Mouse (Mus musculus) hindbrain, embryonic 15.5 days (tissue): Measurements from ENCODE around the gene Olfr123. TPM values are rescaled to one million over a fixed set of nuclear protein-coding genes. Genes with fewer than 3 reads are reported as not detected.

ENCODE experiments used
- ATAC-seq: fragments of 200-750 bp; cut with Nextera tagmentation; 2 replicates; pipeline ENCODE4 v1.8.0; 2017; ENCODE audit warnings: low read depth, moderate number of reproducible peaks, moderate TSS enrichment; ENCODE audit not compliant: low FRiP score
- H3K27ac ChIP-seq: fragments of 300-500 bp; sonication (generic); replicated peaks from 2 replicates; pipeline ENCODE4 v1.5.1; 2015; ENCODE audit warnings: mild to moderate bottlenecking, inconsistent platforms
- H3K27me3 ChIP-seq: fragments of 300-500 bp; sonication (generic); 2 replicates; pipeline ENCODE4 v1.6.1; 2015; ENCODE audit warnings: control low read depth, inconsistent platforms
- H3K36me3 ChIP-seq: fragments of 300-500 bp; sonication (generic); 2 replicates; pipeline ENCODE4 v1.6.1; 2015; ENCODE audit warnings: control low read depth, inconsistent platforms
- H3K4me1 ChIP-seq: fragments of 300-500 bp; sonication (generic); replicated peaks from 2 replicates; pipeline ENCODE4 v1.6.1; 2015; ENCODE audit warnings: control low read depth, inconsistent platforms
- H3K4me2 ChIP-seq: fragments of 300-500 bp; sonication (generic); 2 replicates; pipeline ENCODE4 v1.6.1; 2015; ENCODE audit warnings: moderate library complexity, mild to moderate bottlenecking, inconsistent platforms
- H3K4me3 ChIP-seq: fragments of 300-500 bp; sonication (generic); 2 replicates; pipeline ENCODE4 v1.5.1; 2015; ENCODE audit warnings: mild to moderate bottlenecking, inconsistent platforms
- H3K9ac ChIP-seq: fragments of 300-500 bp; sonication (generic); 2 replicates; pipeline ENCODE4 v1.6.1; 2015; ENCODE audit warnings: inconsistent platforms
- H3K9me3 ChIP-seq: fragments of 300-500 bp; sonication (generic); 2 replicates; pipeline ENCODE4 v1.6.1; 2016; ENCODE audit warnings: control low read depth, inconsistent platforms
- WGBS: fragments of 180-500 bp; shearing (Covaris S2); methylation state at CpG from one replicate; pipeline ENCODE4 v1.1.7; 2015; 5-methylcytosine and 5-hydroxymethylcytosine counted together
- polyA plus RNA-seq: library from polyadenylated mRNA; unstranded; fragments of >200 nt; fragmentation: Nextera tagmentation; extraction: Ambion mirVana; gene quantifications from 2 replicates; pipeline ENCODE4 v1.2.1, GENCODE M21; 2015

Gene Olfr123
- not detected in 2 replicates for polyA plus RNA-seq

DNA sequence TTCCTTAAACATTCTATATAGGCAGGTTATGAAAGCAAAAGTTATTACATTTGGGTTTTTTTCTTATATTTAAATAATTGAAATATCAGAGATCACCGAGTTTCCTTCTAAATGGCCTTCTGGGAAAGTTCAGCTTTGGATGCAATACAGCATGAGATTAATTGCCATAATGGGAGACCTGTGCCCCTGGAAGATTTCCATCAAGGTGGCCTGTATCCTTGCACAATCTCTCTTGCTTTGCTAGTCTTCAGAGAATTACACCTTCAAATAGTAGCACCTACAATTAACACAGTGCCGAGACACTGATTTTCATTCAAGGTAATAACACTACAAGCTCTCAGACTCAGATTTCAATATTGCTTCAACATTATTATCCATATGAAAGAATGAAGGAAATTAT lies at the start of gene Olfr123:
Gene Olfr123 (plus strand): TSS at position 301 of the 400 bp plus-strand sequence.
- H3K4me1 ChIP-seq: no peaks in the 10 kb centered on the region
- H3K4me3 ChIP-seq: no peak within 1 kb of the TSS
- H3K27ac ChIP-seq: no peak within 1 kb of the TSS
- WGBS: 92% methylated on average over 2 of the region's 2 CpGs
- H3K9ac ChIP-seq: no peak within 1 kb of the TSS
- ATAC-seq: no peak
- H3K36me3 ChIP-seq: no peaks in the 10 kb centered on the region
- no peaks in the 10 kb centered on the region for H3K27me3 ChIP-seq
- no peak within 1 kb of the TSS for H3K4me2 ChIP-seq
- no peaks in the 10 kb centered on the region for H3K9me3 ChIP-seq

DNA sequence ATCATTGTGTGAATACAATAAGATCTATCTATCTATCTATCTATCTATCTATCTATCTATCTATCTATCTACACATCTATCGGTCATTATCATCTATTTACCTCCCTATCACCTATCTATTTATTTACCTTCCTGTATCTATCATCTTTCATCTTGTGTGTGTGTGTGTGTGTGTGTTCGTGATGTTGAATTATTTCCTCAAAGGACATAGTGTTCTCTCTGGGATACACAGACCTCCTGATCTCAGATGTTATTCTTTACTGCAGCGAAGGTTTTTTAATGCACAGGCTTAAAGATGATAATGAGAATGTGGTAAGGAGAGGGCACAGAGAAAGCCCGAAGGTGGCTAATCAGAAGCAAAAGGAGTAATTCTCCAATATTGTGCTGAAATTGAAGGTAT lies 25.0 kb upstream of the Olfr123 start, which contains the start of gene Olfr122:
Gene Olfr122 (plus strand): TSS at position 301 of the 400 bp plus-strand sequence.
- no peaks in the 10 kb centered on the region for H3K9me3 ChIP-seq
- H3K27me3 ChIP-seq: no peaks in the 10 kb centered on the region
- H3K9ac ChIP-seq: no peak within 1 kb of the TSS
- no peak within 1 kb of the TSS for H3K4me2 ChIP-seq
- no peak for ATAC-seq
- H3K36me3 ChIP-seq: no peaks in the 10 kb centered on the region
- WGBS: 79% methylated on average over 4 of the region's 4 CpGs
- no peak within 1 kb of the TSS for H3K4me3 ChIP-seq
- H3K4me1 ChIP-seq: no peaks in the 10 kb centered on the region
- H3K27ac ChIP-seq: no peak within 1 kb of the TSS

DNA sequence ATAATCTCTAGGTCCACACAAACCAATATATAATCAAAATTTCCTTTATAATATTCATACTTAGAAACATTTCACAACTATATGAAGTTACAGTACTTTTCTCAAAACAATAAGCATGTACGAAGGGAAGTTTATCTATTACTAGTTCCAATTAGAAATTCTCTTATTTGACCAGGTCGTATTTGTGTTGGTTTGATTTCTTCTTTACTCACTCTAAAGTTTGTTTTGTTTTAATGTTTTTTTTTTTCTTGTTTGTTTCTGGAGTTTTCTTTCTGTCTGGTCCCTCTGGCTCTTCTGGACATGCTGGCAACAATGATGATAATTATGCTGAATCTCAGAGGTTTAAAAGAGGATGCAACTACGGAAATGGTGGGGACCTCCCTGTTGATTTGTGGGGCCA lies 6.3 kb downstream of the Olfr123 start, which contains the start of gene Olfr124:
Gene Olfr124 (plus strand): TSS at position 301 of the 400 bp plus-strand sequence.
- Histone ChIP-seq H3K9ac (no peak within 1 kb of the TSS), H3K36me3 (no peaks in the 10 kb centered on the region), H3K9me3 (no peaks in the 10 kb centered on the region), H3K4me2 (no peak within 1 kb of the TSS), H3K4me3 (no peak within 1 kb of the TSS), H3K27me3 (no peaks in the 10 kb centered on the region), H3K4me1 (no peaks in the 10 kb centered on the region), H3K27ac (no peak within 1 kb of the TSS)
- 88% methylated on average over 3 of the region's 3 CpGs for WGBS
- no peak for ATAC-seq

GRCm38 (mm10) chr17:37832649-37833048 lies 39.3 kb downstream of the Olfr123 start, which contains the start of gene Olfr125:
Gene Olfr125, plus strand, starts transcription at chr17:37832949.
- Histone ChIP-seq H3K27me3 (no peaks in the 10 kb centered on the region), H3K4me1 (no peaks in the 10 kb centered on the region), H3K36me3 (no peaks in the 10 kb centered on the region), H3K27ac (no peak within 1 kb of the TSS), H3K4me3 (no peak within 1 kb of the TSS), H3K9ac (no peak within 1 kb of the TSS), H3K4me2 (no peak within 1 kb of the TSS), H3K9me3 (no peaks in the 10 kb centered on the region)
- no peak for ATAC-seq

DNA sequence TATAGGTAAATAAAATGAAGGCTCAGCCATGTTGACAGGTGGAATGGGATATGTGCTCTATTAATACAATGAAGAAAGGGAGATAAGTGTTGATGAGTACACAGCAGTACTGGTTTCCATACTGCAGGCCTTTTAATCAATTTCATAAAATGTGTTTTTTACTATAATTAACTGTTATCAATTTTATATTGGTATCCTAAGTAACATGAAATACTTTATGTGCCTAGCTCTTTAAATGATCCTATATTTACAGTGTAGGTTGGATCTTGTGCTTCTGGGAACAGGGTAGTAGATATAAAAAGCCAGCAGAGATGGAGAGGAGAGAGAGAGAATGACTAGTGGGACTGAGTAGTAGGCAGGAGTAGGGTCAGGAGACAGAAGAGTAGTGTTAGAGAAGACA lies 53.9 kb downstream of the Olfr123 start, which contains the start of gene Olfr126:
Gene Olfr126 (plus strand): TSS at position 301 of the 400 bp plus-strand sequence.
- H3K9ac ChIP-seq: no peak within 1 kb of the TSS
- H3K27me3 ChIP-seq: no peaks in the 10 kb centered on the region
- no peak for ATAC-seq
- H3K27ac ChIP-seq: no peak within 1 kb of the TSS
- no peaks in the 10 kb centered on the region for H3K4me1 ChIP-seq
- H3K9me3 ChIP-seq: no peaks in the 10 kb centered on the region
- no peak within 1 kb of the TSS for H3K4me2 ChIP-seq
- H3K36me3 ChIP-seq: no peaks in the 10 kb centered on the region
- H3K4me3 ChIP-seq: no peak within 1 kb of the TSS

Other genes with a start within 250 kb of the Olfr123 start
- gene Olfr112, start 224.1 kb upstream of the Olfr123 start, polyA plus RNA-seq: not detected in 2 replicates
- not detected in 2 replicates for gene Olfr113, start 215.9 kb upstream of the Olfr123 start, polyA plus RNA-seq
- not detected in 2 replicates for gene Olfr114, start 200.8 kb upstream of the Olfr123 start, polyA plus RNA-seq
- gene Olfr115, start 166.4 kb upstream of the Olfr123 start, polyA plus RNA-seq: not detected in 2 replicates
- not detected in 2 replicates for gene Olfr116, start 166.3 kb upstream of the Olfr123 start, polyA plus RNA-seq
- gene Olfr117, start 129.7 kb upstream of the Olfr123 start, polyA plus RNA-seq: not detected in 2 replicates
- not detected in 2 replicates for gene Olfr118, start 126.5 kb upstream of the Olfr123 start, polyA plus RNA-seq
- not detected in 2 replicates for gene Olfr119, start 97.0 kb upstream of the Olfr123 start, polyA plus RNA-seq
- gene Olfr120, start 71.7 kb upstream of the Olfr123 start, polyA plus RNA-seq: not detected in 2 replicates
- gene Olfr121, start 44.7 kb upstream of the Olfr123 start, polyA plus RNA-seq: not detected in 2 replicates
- not detected in 2 replicates for gene Olfr122, start 24.9 kb upstream of the Olfr123 start, polyA plus RNA-seq
- not detected in 2 replicates for gene Olfr124, start 6.4 kb downstream of the Olfr123 start, polyA plus RNA-seq
- not detected in 2 replicates for gene Olfr125, start 39.4 kb downstream of the Olfr123 start, polyA plus RNA-seq
- not detected in 2 replicates for gene Olfr126, start 54.0 kb downstream of the Olfr123 start, polyA plus RNA-seq
- gene Olfr127, start 106.9 kb downstream of the Olfr123 start, polyA plus RNA-seq: not detected in 2 replicates
- gene Olfr128, start 127.0 kb downstream of the Olfr123 start, polyA plus RNA-seq: not detected in 2 replicates
- gene Olfr761, start 159.6 kb downstream of the Olfr123 start, polyA plus RNA-seq: not detected in 2 replicates